Mouse (Mus musculus): Measurements from ENCODE around the gene Arid3c.
"Not testable (repeated sequence)": the region's sequence is repeated elsewhere in the genome, so short reads cannot be mapped to it uniquely, and the experiment has no call there.

GRCm38 (mm10) chr4:41702226-41702625 lies 28.7 kb downstream of the Arid3c start:
- TF ChIP-seq CTCF, EP300 (IDR thresholded peaks at IDR 0.05): not testable (repeated sequence)

Data from lung, postnatal 0 days (tissue).